Mouse (Mus musculus): ENCODE results near the gene Olfr484.
"Not testable (repeated sequence)": the region's sequence is repeated elsewhere in the genome, so short reads cannot be mapped to it uniquely, and the experiment has no call there.

Gene Olfr484

DNA sequence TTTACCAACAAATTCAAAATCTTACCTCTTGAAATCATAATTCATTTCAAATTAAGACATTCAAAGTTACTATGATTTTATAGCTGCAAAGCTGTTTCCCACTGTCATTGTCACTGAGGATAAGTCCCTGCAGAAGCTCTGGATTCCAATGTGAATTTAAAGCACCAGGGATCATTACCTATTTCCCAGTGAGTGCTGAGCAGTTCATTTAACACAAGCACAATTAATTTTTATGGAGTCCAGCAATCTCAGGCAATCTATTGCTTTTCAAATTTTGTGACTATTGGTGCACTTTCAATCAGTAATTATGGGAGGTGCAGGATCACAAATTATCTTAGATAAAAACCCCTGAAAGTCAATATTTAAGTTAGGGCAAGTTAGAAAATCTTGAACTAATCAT is at the start of gene Olfr484:
Gene Olfr484 (minus strand): TSS at position 101 of the 400 bp plus-strand sequence.
- no peak for DNase-seq

DNA sequence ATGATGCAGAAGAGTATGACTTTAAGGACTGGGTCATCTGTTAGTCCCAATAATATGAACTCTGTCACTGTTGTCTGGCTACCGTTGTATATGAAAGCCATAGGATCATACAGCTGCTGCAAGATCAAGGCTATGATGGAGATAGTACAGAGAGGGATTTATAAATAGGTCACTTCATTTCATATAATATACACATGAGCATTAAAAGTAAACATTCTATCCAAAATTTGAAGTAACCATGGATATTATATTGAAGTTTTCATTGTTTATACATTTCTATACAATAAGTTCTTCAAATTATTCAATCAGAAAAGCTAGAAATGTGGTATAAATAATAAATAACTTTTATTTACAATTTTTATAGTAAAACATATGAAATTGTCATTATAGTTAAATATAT is 45.4 kb upstream of the Olfr484 start, which contains the start of gene Olfr486:
Gene Olfr486 (minus strand): TSS at position 101 of the 400 bp plus-strand sequence.
- DNase-seq, result not testable (repeated sequence)

DNA sequence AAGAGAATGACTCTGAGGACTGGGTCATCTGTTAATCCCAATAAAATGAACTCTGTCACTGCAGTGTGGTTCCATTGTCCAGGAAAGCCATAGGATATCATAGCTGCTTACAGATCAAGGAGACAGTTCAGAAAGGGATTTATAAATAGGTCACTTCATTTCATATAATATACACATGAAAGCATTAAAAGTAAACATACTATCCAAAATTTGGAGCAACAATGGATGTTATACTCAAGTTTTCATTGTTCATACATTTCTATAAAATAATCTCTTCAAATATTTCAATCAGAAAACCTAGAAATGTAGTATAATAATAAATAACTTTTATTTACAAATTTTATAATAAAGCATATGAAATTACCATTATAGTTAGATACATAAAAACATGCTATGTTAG is 32.5 kb upstream of the Olfr484 start, which contains the start of gene Olfr485:
Gene Olfr485 (minus strand): TSS at position 101 of the 400 bp plus-strand sequence.
- no peak for DNase-seq

DNA sequence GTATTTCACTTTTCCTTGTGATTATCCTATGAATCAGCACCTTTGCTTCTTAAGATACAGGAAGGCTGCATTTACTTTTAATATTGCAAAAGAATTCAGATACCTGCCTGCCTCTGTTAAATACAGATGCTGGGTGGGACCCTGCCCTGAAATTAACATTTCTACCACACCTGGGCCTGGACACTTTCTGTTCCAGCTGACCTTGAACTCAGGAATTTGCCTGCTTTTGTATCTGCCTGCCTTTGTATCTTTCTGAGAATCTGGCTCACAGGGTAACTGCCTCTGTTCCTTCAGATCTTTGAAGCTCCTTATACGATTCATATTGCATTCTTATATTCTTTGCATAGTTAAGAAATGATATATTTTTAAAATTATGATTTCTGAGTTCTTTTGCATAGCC is 5.8 kb downstream of the Olfr484 start:
- DNase-seq, result no peak

DNA sequence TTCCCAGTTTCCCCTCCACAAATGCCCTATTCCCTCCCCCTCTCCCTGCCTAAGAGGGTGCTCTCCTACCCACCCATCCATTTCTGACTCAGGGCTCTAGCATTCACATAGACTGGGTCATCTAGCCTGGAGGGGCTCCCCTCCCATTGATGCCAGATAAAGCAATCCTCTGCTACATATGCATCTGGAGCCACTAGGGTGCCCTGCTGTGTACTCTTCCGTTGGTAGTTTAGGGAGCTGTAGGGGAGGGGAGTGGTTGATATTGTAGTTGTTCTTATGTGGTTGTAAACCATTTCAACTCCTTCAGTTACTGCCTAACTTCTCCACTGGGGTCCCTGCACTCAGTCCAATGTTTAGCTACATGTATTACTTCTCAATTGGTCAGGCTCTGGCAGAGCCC is 6.6 kb downstream of the Olfr484 start:
- no peak for DNase-seq

DNA sequence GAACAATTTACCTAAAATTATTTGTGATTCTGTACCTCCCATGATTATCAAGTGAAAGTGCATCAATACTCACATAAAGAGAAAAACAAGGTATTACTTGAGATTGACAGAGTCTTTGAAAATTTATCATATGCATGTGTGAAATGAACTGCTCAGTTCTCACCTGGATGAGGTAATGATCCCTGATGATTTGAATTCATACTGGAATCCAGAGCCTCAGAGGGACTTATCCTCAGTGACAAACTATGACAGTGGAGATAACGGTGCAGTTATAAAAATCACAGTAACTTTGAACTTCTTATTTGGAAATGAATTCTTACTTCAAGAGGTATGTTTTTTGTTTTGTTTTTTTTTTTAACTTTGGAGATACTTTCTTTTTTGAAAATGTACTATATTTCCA is 26.7 kb downstream of the Olfr484 start, which contains the start of gene Olfr483:
Gene Olfr483 (plus strand): TSS at position 301 of the 400 bp plus-strand sequence.
- DNase-seq, result no peak

DNA sequence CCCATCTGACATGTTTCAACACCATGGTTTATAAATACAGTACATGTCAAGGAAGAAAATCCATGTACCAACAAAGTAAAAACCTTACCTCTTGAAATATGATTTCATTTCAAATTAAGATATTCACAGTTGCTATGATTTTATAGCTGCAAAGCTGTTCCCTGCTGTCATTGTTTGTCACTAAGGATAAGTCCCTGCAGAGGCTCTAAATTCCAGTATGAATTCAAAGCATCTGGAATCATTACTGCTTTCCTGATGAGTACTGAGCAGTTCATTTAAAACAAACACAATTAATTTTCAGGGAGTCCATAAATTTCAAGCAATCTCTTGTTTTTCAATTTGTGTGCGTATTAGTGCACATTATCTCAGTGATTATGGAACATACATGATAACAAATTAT is 29.8 kb downstream of the Olfr484 start, which contains the start of gene Olfr482:
Gene Olfr482 (minus strand): TSS at position 101 of the 400 bp plus-strand sequence.
- no peak for DNase-seq

DNA sequence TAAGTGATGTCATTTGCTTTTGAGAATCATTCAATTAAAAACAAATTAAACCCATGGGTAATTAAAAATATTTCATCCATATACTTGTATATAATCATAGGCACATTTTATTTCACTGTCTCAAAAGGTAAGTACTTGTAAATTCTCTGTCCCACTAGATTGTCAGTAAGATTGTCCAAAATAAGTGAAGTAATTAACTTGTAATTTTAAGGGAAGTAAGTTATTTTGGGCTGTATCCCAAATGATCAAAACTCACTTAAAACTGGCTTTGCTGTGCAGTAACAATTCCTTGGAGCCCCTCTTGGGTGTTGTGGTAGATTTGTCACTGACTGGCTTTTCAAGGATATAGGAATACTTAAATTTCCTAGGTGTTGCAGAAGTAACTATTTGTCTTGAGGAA is 47.7 kb downstream of the Olfr484 start, which contains the start of gene Olfr481:
Gene Olfr481 (plus strand): TSS at position 301 of the 400 bp plus-strand sequence.
- DNase-seq, result no peak
